Mouse (Mus musculus) MEL (cell line): ENCODE measurements at regions not wholly inside any gene's neighbourhood (a gene's known extent, or its start where the extent isn't known, plus 50 kb on each side); places are given as distances from the start of the nearest gene placed in this dataset.

Experiments
- CTCF ChIP-seq, 3 experiments: IDR thresholded peaks in 2 of 3; conservative IDR thresholded peaks in 1 of 3; 2 replicates each; pipeline ENCODE4 v1.5.1; 2011 to 2012; ENCODE audit warnings: low read length in 3 of 3, low read depth in 2 of 3, mild to moderate bottlenecking in 2 of 3, improper control_type of control experiment in 1 of 3, inconsistent platforms in 1 of 3, mixed read lengths in 1 of 3, moderate library complexity in 1 of 3; ENCODE audit not compliant: control insufficient read depth in 1 of 3, insufficient read depth in 1 of 3, poor library complexity in 1 of 3, severe bottlenecking in 1 of 3
- E2F4 ChIP-seq: IDR thresholded peaks from 2 replicates; pipeline ENCODE4 v1.6.1; 2011; ENCODE audit warnings: low read depth, low read length, improper control_type of control experiment, borderline replicate concordance
- GABPA ChIP-seq: IDR thresholded peaks from 2 replicates; pipeline ENCODE4 v1.6.1; 2012; ENCODE audit warnings: low read depth, mild to moderate bottlenecking, inconsistent platforms, low read length, improper control_type of control experiment, moderate library complexity
- KAT2A ChIP-seq: conservative IDR thresholded peaks from 2 replicates; pipeline ENCODE4 v1.6.1; 2012; ENCODE audit warnings: low read depth, low read length, improper control_type of control experiment, inconsistent platforms
- NELFE ChIP-seq: IDR thresholded peaks from 2 replicates; pipeline ENCODE4 v1.6.1; 2011; ENCODE audit warnings: low read depth, low read length, improper control_type of control experiment
- POLR2A ChIP-seq, 2 experiments: IDR thresholded peaks; 2 replicates each; pipeline ENCODE4 v1.6.1; 2011 to 2012; ENCODE audit warnings: low read length in 2 of 2, mild to moderate bottlenecking in 2 of 2, control low read depth in 1 of 2, improper control_type of control experiment in 1 of 2, low read depth in 1 of 2, moderate library complexity in 1 of 2; ENCODE audit not compliant: control insufficient read depth in 1 of 2, insufficient read depth in 1 of 2, poor library complexity in 1 of 2
- TAL1 ChIP-seq: IDR thresholded peaks from 2 replicates; pipeline ENCODE4 v1.6.1; 2012; ENCODE audit warnings: mild to moderate bottlenecking, inconsistent platforms, low read length, moderate library complexity, mixed read lengths
- TCF12 ChIP-seq: IDR thresholded peaks from 2 replicates; pipeline ENCODE4 v1.6.1; 2014; ENCODE audit warnings: low read depth, mild to moderate bottlenecking, inconsistent platforms, low read length, improper control_type of control experiment, moderate library complexity
- ZKSCAN1 ChIP-seq: IDR thresholded peaks from 2 replicates; pipeline ENCODE4 v1.6.1; 2012; ENCODE audit warnings: low read depth, mild to moderate bottlenecking, inconsistent platforms, low read length, improper control_type of control experiment, moderate library complexity
- ZMIZ1 ChIP-seq: IDR thresholded peaks from 2 replicates; pipeline ENCODE4 v1.6.1; 2012; ENCODE audit warnings: low read depth, mild to moderate bottlenecking, inconsistent platforms, low read length, improper control_type of control experiment, moderate library complexity

DNA sequence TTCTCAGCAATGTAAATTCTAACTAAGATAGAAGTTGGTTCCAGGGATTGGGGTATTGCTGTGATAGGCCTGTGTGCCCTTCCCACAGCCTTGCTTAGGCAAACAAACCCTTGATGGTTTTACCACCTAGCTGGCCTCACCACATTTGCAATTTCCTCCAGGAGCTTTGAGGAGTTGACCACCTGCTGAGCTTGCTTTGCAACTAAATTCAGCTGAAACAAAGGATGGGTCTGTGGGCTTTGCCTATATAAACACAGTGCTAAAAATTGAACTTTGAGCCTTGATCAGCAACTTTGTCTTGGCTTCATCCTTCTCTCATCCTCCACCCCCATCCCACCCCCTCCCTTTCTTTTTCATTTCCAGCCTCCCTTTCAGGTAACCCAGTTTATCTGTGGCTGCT lies 148.9 kb downstream of the Teddm3 start:
- no peak for TF ChIP-seq CTCF (IDR thresholded peaks at IDR 0.05 in 2 of 3, conservative IDR thresholded peaks at IDR 0.05 in 1 of 3; ENCODE audit: control insufficient read depth in 1 of 3, insufficient read depth in 1 of 3, low read depth in 2 of 3, low read length in 3 of 3, poor library complexity in 1 of 3, severe bottlenecking in 1 of 3)
- no peak for TF ChIP-seq TCF12
- TF ChIP-seq KAT2A: no peak
- TF ChIP-seq ZKSCAN1: no peak
- no peak for TF ChIP-seq ZMIZ1
- no peak for TF ChIP-seq NELFE
- TF ChIP-seq GABPA: no peak
- no peak for TF ChIP-seq E2F4
- TF ChIP-seq POLR2A (IDR thresholded peaks at IDR 0.05; ENCODE audit: control insufficient read depth in 1 of 2, insufficient read depth in 1 of 2, low read depth in 1 of 2, low read length in 2 of 2, poor library complexity in 1 of 2): no peak
- TF ChIP-seq TAL1: no peak
